Mouse (Mus musculus) ES-Bruce4 (cell line): ENCODE results near the gene Arhgap9. TPM values are rescaled to one million over a fixed set of nuclear protein-coding genes. Genes with fewer than 3 reads are reported as not detected.

Experiments used
- H3K27ac ChIP-seq: 2 replicates; pipeline ENCODE4 v1.5.1; 2012; ENCODE audit warnings: low read length, inconsistent platforms; ENCODE audit not compliant: insufficient read depth
- H3K27me3 ChIP-seq: 2 replicates; pipeline ENCODE4 v1.6.1; 2012; ENCODE audit warnings: mild to moderate bottlenecking, low read length, inconsistent platforms; ENCODE audit not compliant: control insufficient read depth, poor library complexity, insufficient read depth, severe bottlenecking
- H3K36me3 ChIP-seq: 2 replicates; pipeline ENCODE4 v1.6.1; 2012; ENCODE audit warnings: inconsistent platforms, mild to moderate bottlenecking, low read length, moderate library complexity; ENCODE audit not compliant: control insufficient read depth, poor library complexity, insufficient read depth, severe bottlenecking
- H3K4me1 ChIP-seq: one replicate; pipeline ENCODE4 v1.8.1; 2011; ENCODE audit warnings: low read length; ENCODE audit not compliant: control insufficient read depth, insufficient read depth
- H3K4me3 ChIP-seq: 2 replicates; pipeline ENCODE4 v1.5.1; 2011; ENCODE audit warnings: low read depth, mild to moderate bottlenecking, low read length
- H3K9ac ChIP-seq: 2 replicates; pipeline ENCODE4 v1.6.1; 2012; ENCODE audit warnings: low read depth, mild to moderate bottlenecking, inconsistent platforms; ENCODE audit not compliant: poor library complexity, severe bottlenecking
- H3K9me3 ChIP-seq: replicated peaks from 2 replicates; pipeline ENCODE4 v1.6.1; 2012; ENCODE audit warnings: mild to moderate bottlenecking, low read length, inconsistent platforms; ENCODE audit not compliant: control insufficient read depth, poor library complexity, insufficient read depth, severe bottlenecking
- CTCF ChIP-seq: IDR thresholded peaks from one replicate; pipeline ENCODE4 v1.8.1; 2011; ENCODE audit warnings: low read depth, low read length
- EP300 ChIP-seq: IDR thresholded peaks from 2 replicates; pipeline ENCODE4 v1.6.1; 2011; ENCODE audit warnings: low read depth, low read length; ENCODE audit not compliant: insufficient read depth
- POLR2A ChIP-seq: IDR thresholded peaks from one replicate; pipeline ENCODE4 v1.8.1; 2011; ENCODE audit warnings: low read length; ENCODE audit not compliant: insufficient read depth
- polyA plus RNA-seq: library from polyadenylated mRNA; stranded (reverse); fragments of >200 nt; gene quantifications from 2 replicates; pipeline ENCODE4 v1.2.4, GENCODE M21; 2011; ENCODE audit warnings: low read depth; ENCODE audit not compliant: missing spikeins, insufficient read depth, insufficient read length

Gene Arhgap9
- polyA plus RNA-seq, 1 experiment: 8.5 TPM

DNA sequence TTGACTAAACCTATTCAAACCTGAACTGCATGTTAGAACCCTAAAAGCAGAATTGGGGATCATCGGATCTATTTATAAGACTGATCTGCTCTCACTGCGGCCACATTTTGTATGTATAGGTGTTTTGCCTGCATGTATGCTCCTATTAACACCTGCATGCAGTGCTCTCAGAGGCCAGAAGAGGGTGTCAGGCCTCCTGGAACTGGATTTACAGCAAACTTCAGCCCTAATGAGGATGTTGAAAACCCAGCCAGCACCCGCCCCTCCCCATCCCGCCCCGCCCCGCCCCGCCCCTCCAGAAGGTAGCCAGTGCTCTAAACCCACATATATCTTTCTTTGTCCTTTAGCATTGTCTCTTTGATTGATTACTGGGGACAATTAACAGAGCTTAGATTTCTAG is 2.7 kb downstream of the Arhgap9 start:
- TF ChIP-seq POLR2A (no peak), CTCF (peak; percentile 43), EP300 (no peak)
- Histone ChIP-seq H3K9ac (no peak overlapping the region), H3K4me3 (no peak overlapping the region), H3K9me3 (no peaks in the 10 kb centered on the region), H3K36me3 (no peaks in the 10 kb centered on the region), H3K4me1 (peaks cover 12% of the 10 kb centered on the region), H3K27ac (no peak overlapping the region), H3K27me3 (no peaks in the 10 kb centered on the region)

DNA sequence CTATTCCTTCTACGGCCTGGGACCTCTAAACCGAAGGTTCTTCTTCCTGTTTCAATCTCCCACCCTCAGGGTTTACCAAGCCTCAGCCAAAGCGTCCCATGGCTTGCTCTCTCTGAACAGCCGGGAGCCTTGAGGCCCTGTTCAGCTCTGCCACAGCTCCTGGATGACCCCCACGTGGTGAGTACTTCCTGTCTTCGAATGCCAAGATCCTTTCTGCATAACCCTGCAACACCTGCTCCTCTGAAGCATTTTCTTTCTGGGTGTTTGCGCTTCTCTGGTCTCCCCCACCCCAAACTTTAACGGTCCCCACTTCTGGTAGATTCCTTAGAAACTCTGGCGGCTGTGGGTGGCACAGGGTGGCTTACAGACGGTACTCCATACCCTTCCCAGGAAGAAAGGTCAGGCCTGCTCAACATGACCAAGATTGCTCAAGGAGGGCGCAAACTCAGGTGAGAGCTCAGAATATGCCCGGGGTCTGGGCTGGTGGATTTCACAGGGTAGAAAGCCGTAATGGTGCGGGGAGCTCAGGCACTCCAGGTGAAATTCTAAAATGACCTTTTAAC is 3.8 kb downstream of the Arhgap9 start:
- H3K36me3 ChIP-seq: no peaks in the 10 kb centered on the region
- no peaks in the 10 kb centered on the region for H3K27me3 ChIP-seq
- H3K9ac ChIP-seq: peak overlapping the region; percentile 75
- no peaks in the 10 kb centered on the region for H3K9me3 ChIP-seq
- no peak overlapping the region for H3K27ac ChIP-seq
- H3K4me1 ChIP-seq: peaks cover 12% of the 10 kb centered on the region
- H3K4me3 ChIP-seq: peak overlapping the region; percentile 56
- TF ChIP-seq EP300: no peak
- no peak for TF ChIP-seq CTCF
- no peak for TF ChIP-seq POLR2A

GRCm38 (mm10) chr10:127326017-127326801 is 4.4 kb downstream of the Arhgap9 start:
- peak overlapping the region; percentile 75 for H3K9ac ChIP-seq
- H3K27ac ChIP-seq: no peak overlapping the region
- H3K27me3 ChIP-seq: no peaks in the 10 kb centered on the region
- H3K4me3 ChIP-seq: peak overlapping the region; percentile 56
- peaks cover 12% of the 10 kb centered on the region for H3K4me1 ChIP-seq
- no peaks in the 10 kb centered on the region for H3K9me3 ChIP-seq
- 0 out of 2 replicates have a peak, but pooled peaks cover 5% of the 10 kb centered on the region for H3K36me3 ChIP-seq
- TF ChIP-seq POLR2A: no peak
- TF ChIP-seq CTCF: no peak
- TF ChIP-seq EP300: no peak

- Histone ChIP-seq H3K36me3 (0 out of 2 replicates have a peak, but pooled peaks cover 5% of the 10 kb centered on the region), H3K27ac (no peak overlapping the region)
Measured at GRCm38 (mm10) chr10:127326828-127327227, 5.1 kb downstream of the Arhgap9 start.

DNA sequence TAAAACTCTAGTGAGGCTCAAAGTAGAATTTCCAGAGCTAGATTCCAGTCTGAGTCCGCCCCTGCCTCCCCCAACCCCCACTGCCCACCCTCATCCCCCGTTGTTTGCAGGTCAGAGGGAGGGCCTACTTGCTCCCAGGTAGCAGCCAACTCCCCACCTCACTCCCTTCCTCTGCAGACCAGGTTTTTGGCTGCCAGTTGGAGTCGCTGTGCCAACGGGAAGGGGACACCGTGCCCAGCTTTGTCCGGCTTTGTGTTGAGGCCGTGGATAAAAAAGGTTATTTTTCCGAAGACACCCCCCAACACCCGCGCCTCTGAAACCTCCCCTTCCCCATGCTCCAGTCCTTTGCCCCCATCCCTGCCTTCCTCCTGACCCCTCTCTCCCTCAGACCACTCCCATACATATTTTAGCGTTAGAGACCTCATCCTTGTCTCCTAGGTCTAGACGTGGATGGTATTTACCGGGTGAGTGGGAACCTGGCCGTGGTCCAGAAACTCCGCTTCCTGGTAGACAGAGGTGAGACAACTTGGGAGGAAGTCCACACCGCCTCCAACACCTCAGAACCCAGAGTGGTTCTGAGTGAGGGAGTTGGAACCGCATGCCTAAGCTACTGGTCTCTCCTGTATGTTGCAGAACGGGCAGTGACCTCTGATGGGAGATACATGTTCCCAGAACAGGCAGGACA is 5.8 kb downstream of the Arhgap9 start:
- H3K27ac ChIP-seq: no peak overlapping the region
- TF ChIP-seq EP300 (no peak), CTCF (peak; percentile 26)
- 0 out of 2 replicates have a peak, but pooled peaks cover 5% of the 10 kb centered on the region for H3K36me3 ChIP-seq
- H3K9me3 ChIP-seq: no peaks in the 10 kb centered on the region
- no peaks in the 10 kb centered on the region for H3K27me3 ChIP-seq
- H3K4me3 ChIP-seq: no peak overlapping the region
- peak overlapping the region; percentile 75; the same call in 1 of the 2 replicates for H3K9ac ChIP-seq
- H3K4me1 ChIP-seq: peaks cover 10% of the 10 kb centered on the region

More at GRCm38 (mm10) chr10:127326828-127327227, 5.1 kb downstream of the Arhgap9 start:
- TF ChIP-seq POLR2A: no peak
- no peak for TF ChIP-seq CTCF
- TF ChIP-seq EP300: no peak
- Histone ChIP-seq H3K4me3 (peak overlapping the region; percentile 56), H3K27me3 (no peaks in the 10 kb centered on the region), H3K4me1 (peaks cover 12% of the 10 kb centered on the region), H3K9ac (peak overlapping the region; percentile 75), H3K9me3 (no peaks in the 10 kb centered on the region)

GRCm38 (mm10) chr10:127330212-127330611 is 8.4 kb downstream of the Arhgap9 start:
- no peaks in the 10 kb centered on the region for H3K27me3 ChIP-seq
- peaks cover 7% of the 10 kb centered on the region; the same call in 1 of the 2 replicates for H3K36me3 ChIP-seq
- H3K9me3 ChIP-seq: no peaks in the 10 kb centered on the region
- peaks cover 3% of the 10 kb centered on the region for H3K4me1 ChIP-seq
- H3K27ac ChIP-seq: no peak overlapping the region
- H3K9ac ChIP-seq: no peak overlapping the region
- H3K4me3 ChIP-seq: no peak overlapping the region
- TF ChIP-seq EP300 (no peak), CTCF (no peak), POLR2A (no peak)
